Mouse (Mus musculus) urinary bladder, postnatal 0 days (tissue): ENCODE data around the gene Anapc16. TPM values are rescaled to one million over a fixed set of nuclear protein-coding genes. Genes with fewer than 3 reads are reported as not detected.

Experiments
- polyA plus RNA-seq: library from polyadenylated mRNA; unstranded; fragments of >200 nt; fragmentation: Nextera tagmentation; extraction: Ambion mirVana; gene quantifications from 2 replicates; pipeline ENCODE4 v1.2.1, GENCODE M21; 2015

The Anapc16 gene
- 93.6 and 106 TPM in 2 replicates for polyA plus RNA-seq

GRCm38 (mm10) chr10:60002673-60003212 is at the start of gene Anapc16, which contains the start of gene Ascc1:
Gene Anapc16 (minus strand): TSS chr10:60003135.
Gene Ascc1 (plus strand): TSS chr10:60002805.

GRCm38 (mm10) chr10:59951211-59952151 is 51.5 kb downstream of the Anapc16 start, which contains the start of gene Ddit4:
Gene Ddit4 (minus strand): TSS chr10:59951834.

Other genes with a start within 250 kb of the Anapc16 start
- gene Dnajb12, start 123.6 kb downstream of the Anapc16 start, polyA plus RNA-seq = 21.6 and 23.3 TPM in 2 replicates
- gene Ddit4, start 51.3 kb downstream of the Anapc16 start, polyA plus RNA-seq = 10.4 and 11.5 TPM in 2 replicates
- 26.3 and 27.6 TPM in 2 replicates for gene Ascc1, start 330 bp downstream of the Anapc16 start, polyA plus RNA-seq
- gene Spock2, start 103.1 kb upstream of the Anapc16 start, polyA plus RNA-seq = 8.7 and 11.2 TPM in 2 replicates
- 0.41 and 0.47 TPM in 2 replicates for gene Chst3, start 216.1 kb upstream of the Anapc16 start, polyA plus RNA-seq